Comparison of ENCODE assay signal across 18 mouse cellular contexts in genomic region chr6:102326711-102327110, GRCm38 (mm10).
DNase-seq lines count a peak whose midpoint lies in the region; TF ChIP-seq lines count a peak whose summit lies in the region.
"Had no signal": no experiment of that assay in that cellular context is flagged by ENCODE, and none has a peak within 500 bp of the region (broad histone marks: within the 10 kb centered on the region; RNA-seq: fewer than 3 reads in every experiment).

No protein-coding gene starts in this region.

- TF ChIP-seq CTCF in left cerebral cortex, adult 2 months (IDR thresholded peaks at IDR 0.05): no peak

- H3K4me3 ChIP-seq in left cerebral cortex, adult 2 months: no peak overlapping the region
- H3K4me3 ChIP-seq: embryonic facial prominence, embryonic 10.5 days; forebrain, embryonic 13.5 days; hindbrain, embryonic 13.5 days had no signal

- peak overlapping the region; percentile 65 for H3K27ac ChIP-seq in left cerebral cortex, adult 2 months
- H3K27ac ChIP-seq: embryonic facial prominence, embryonic 10.5 days; forebrain, embryonic 13.5 days; hindbrain, embryonic 13.5 days; hindbrain, postnatal 0 days had no signal

- peak; percentile 13 to 58 for DNase-seq in frontal cortex, postnatal 36 days (ENCODE audit: low spot score in 2 of 2)
- DNase-seq in frontal cortex, postnatal 14 days (ENCODE audit: low spot score in 2 of 2): no peak
- no peak for DNase-seq in left cerebral cortex, adult 2 months (ENCODE audit: extremely low spot score in 1 of 2, low spot score in 2 of 2)
- no peak for DNase-seq in left cerebral cortex, postnatal 4 days
- DNase-seq in left cerebral cortex, adult 9 months (ENCODE audit: low spot score in 2 of 2): peak; percentile 25 to 34
- peak; percentile 69 for DNase-seq in telencephalon, adult 2 months (ENCODE audit: low read depth, low spot score)
- no peak for DNase-seq in c-Kit-positive CD71-positive TER-119-positive erythroid progenitor cells, embryonic 14.5 days (ENCODE audit: low spot score)
- DNase-seq: adrenal gland, postnatal 14 days; cerebellum, adult 2 months; cerebellum, postnatal 10 days; forebrain, postnatal 0 days; gastrocnemius, postnatal 36 days; heart, adult 11 months; heart, postnatal 10 days had no signal

- intact Hi-C loops in left cerebral cortex, adult 2 months (cut with DNase I): no loop called here
- intact Hi-C loops in left cerebral cortex, postnatal 4 days (cut with DNase I): no loop called here

Comparison
In these comparisons a context has a peak if more than half of its experiments do, and no peak if none do; other contexts are left out.
1. DNase-seq: peak in frontal cortex, postnatal 36 days (2 of 2), left cerebral cortex, adult 9 months (2 of 2) and telencephalon, adult 2 months (single experiment); none in frontal cortex, postnatal 14 days (0 of 2), left cerebral cortex, adult 2 months (0 of 2), left cerebral cortex, postnatal 4 days (single experiment) and c-Kit-positive CD71-positive TER-119-positive erythroid progenitor cells, embryonic 14.5 days (single experiment).